Mouse (Mus musculus) lung, embryonic 14.5 days (tissue): ENCODE results near the gene Ift46. TPM values are rescaled to one million over a fixed set of nuclear protein-coding genes. Genes with fewer than 3 reads are reported as not detected.
A peak's percentile ranks its signal among the peaks of the same experiment; 100 is the strongest.

Experiments
- ATAC-seq: fragments of 200-750 bp; cut with Nextera tagmentation; 2 replicates; pipeline ENCODE4 v1.8.0; 2017; ENCODE audit warnings: mild to moderate bottlenecking, moderate TSS enrichment, moderate library complexity; ENCODE audit not compliant: insufficient read depth
- DNase-seq: peaks from one replicate; pipeline ENCODE4 v3.0.0-alpha.2; 2015
- H3K27ac ChIP-seq: fragments of 300-500 bp; sonication (generic); 2 replicates; pipeline ENCODE4 v1.5.1; 2014; ENCODE audit warnings: low read depth, mild to moderate bottlenecking, moderate library complexity
- H3K27me3 ChIP-seq: fragments of 300-500 bp; sonication (generic); 2 replicates; pipeline ENCODE4 v1.6.1; 2014; ENCODE audit warnings: low read length, control low read depth; ENCODE audit not compliant: insufficient read depth
- H3K36me3 ChIP-seq: fragments of 300-500 bp; sonication (generic); 2 replicates; pipeline ENCODE4 v1.6.1; 2014; ENCODE audit warnings: control low read depth; ENCODE audit not compliant: insufficient read depth
- H3K4me1 ChIP-seq: fragments of 300-500 bp; sonication (generic); 2 replicates; pipeline ENCODE4 v1.6.1; 2014; ENCODE audit warnings: antibody characterized with exemption, control low read depth; ENCODE audit not compliant: insufficient read depth
- H3K4me2 ChIP-seq: fragments of 300-500 bp; sonication (generic); 2 replicates; pipeline ENCODE4 v1.6.1; 2014; ENCODE audit warnings: mild to moderate bottlenecking
- H3K4me3 ChIP-seq: fragments of 300-500 bp; sonication (generic); 2 replicates; pipeline ENCODE4 v1.5.1; 2014; ENCODE audit warnings: low read depth, low read length
- H3K9ac ChIP-seq: fragments of 300-500 bp; sonication (generic); 2 replicates; pipeline ENCODE4 v1.6.1; 2014
- H3K9me3 ChIP-seq: fragments of 300-500 bp; sonication (generic); 2 replicates; pipeline ENCODE4 v1.6.1; 2016; ENCODE audit warnings: low read depth, low read length, control low read depth
- CTCF ChIP-seq: IDR thresholded peaks from 2 replicates; pipeline ENCODE4 v1.5.1; 2016; ENCODE audit warnings: antibody characterized with exemption, low read depth
- WGBS: fragments of 180-500 bp; shearing (Covaris S2); extraction: QIAGEN DNeasy Blood & Tissue Kit; methylation state at CpG from one replicate; pipeline ENCODE4 v1.1.7; 2014; 5-methylcytosine and 5-hydroxymethylcytosine counted together
- polyA plus RNA-seq: library from polyadenylated mRNA; unstranded; fragments of >200 nt; fragmentation: Nextera tagmentation; extraction: Ambion mirVana; gene quantifications from 2 replicates; pipeline ENCODE4 v1.2.1, GENCODE M21; 2014

The Ift46 gene
- 103 and 106 TPM in 2 replicates for polyA plus RNA-seq

- peak; percentile 88 for ATAC-seq
- under 1% methylated on average over 81 of the region's 82 CpGs for whole genome bisulfite sequencing
- Histone ChIP-seq H3K4me3 (peak within 1 kb of the TSS; percentile 100), H3K27me3 (no peaks in the 10 kb centered on the region), H3K4me1 (peaks cover 11% of the 10 kb centered on the region; the same call in 1 of the 2 replicates), H3K4me2 (peak within 1 kb of the TSS; percentile 75), H3K9me3 (no peaks in the 10 kb centered on the region), H3K36me3 (no peaks in the 10 kb centered on the region), H3K27ac (peak within 1 kb of the TSS; percentile 98), H3K9ac (peak within 1 kb of the TSS; percentile 99)
- TF ChIP-seq CTCF, result no peak
- DNase-seq, result peak; percentile 89
Measured at GRCm38 (mm10) chr9:44767101-44768028, at the start of gene Ift46, which contains the start of gene Arcn1. Gene Ift46 (plus strand): TSS chr9:44767908. Gene Arcn1 (minus strand): TSS chr9:44767845.

DNA sequence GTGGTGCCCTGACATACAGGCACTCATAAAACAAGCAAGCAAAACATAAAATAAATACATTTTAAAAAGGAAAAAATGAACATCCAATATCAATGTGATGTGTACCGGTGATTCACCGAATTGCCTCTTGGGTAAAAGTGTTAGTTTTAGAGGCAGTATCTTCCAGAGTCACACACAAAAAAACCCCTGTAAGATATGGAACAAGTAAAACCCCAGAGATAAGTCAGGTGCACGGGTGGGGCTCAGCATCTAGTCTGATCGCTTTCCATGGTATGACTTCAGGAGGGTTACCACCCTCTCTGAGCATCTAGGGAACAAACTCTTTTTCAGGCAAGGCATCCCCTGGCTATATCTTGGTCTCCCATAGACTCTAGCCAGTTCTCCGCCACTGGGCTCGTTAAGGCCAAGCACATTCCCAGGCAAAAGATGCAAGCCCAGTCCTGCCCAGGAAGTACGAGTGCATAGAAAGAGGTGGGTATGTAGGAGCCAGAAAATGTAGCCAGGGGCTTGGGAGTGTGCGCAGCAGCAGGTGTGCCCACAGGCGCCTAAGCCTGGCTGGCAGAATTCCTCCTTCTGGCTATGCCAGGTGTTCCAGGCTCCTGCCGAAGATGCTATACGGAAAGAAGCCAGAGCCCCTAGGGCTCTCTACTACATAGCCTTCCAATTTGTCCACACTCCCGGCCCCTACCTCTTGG, 48.6 kb upstream of the Ift46 start:
- TF ChIP-seq CTCF, result no peak
- H3K9ac ChIP-seq, result no peak overlapping the region
- H3K9me3 ChIP-seq, result no peaks in the 10 kb centered on the region
- peaks cover 38% of the 10 kb centered on the region for H3K36me3 ChIP-seq
- H3K27me3 ChIP-seq, result no peaks in the 10 kb centered on the region
- H3K27ac ChIP-seq, result no peak overlapping the region
- ATAC-seq, result no peak
- no peak overlapping the region for H3K4me3 ChIP-seq
- 88% methylated on average over 12 of the region's 12 CpGs for WGBS
- no peak overlapping the region for H3K4me2 ChIP-seq
- DNase-seq, result no peak
- H3K4me1 ChIP-seq, result peaks cover 17% of the 10 kb centered on the region

- TF ChIP-seq CTCF, result no peak
- no peak for DNase-seq
- WGBS, result 65% methylated on average over 8 of the region's 8 CpGs
- peaks cover 22% of the 10 kb centered on the region for H3K4me1 ChIP-seq
- H3K27ac ChIP-seq, result no peak overlapping the region
- no peaks in the 10 kb centered on the region for H3K9me3 ChIP-seq
- peak overlapping the region; percentile 84 for H3K4me2 ChIP-seq
- H3K27me3 ChIP-seq, result no peaks in the 10 kb centered on the region
- no peak for ATAC-seq
- peaks cover 31% of the 10 kb centered on the region for H3K36me3 ChIP-seq
- peak overlapping the region; percentile 72 for H3K9ac ChIP-seq
- peak overlapping the region; percentile 67 for H3K4me3 ChIP-seq
Measured at GRCm38 (mm10) chr9:44719632-44720357, 47.9 kb upstream of the Ift46 start.

DNA sequence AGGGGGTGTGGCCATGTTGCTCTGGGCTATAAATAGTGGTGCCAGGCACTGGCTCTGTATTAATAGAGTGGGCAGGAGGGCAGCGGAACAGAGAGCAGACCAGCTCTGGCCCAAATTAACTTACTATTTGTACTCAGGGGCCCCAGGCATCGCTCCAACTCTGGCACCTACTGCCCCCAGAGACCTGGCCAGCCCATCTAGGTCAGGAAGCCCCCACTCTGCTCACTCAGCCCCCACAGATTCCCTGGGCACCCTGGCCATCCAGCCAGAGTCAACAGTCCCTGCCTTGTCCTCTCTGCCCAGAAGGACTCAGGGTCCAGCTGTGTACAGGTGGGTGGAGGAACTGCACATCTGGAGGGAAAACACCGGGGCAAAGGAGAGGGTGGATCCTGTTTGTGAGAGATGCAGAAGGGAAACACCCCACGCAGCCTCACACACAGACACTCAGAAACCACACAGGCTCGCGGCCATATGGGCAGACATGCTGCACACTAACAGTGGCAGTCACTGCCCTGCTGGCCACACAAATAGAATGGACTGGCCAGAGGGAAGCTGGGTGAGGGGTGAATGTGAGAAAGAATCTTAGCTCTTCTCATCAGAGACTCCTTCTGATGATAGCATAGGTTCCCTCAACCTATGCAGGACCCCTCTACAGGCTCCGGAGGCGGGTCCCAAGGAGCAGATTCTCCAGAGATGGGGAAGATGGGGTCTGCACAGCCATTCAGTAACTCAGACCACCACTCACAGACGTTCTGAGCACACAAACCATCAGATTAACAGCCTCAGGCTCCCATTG, 47.2 kb upstream of the Ift46 start:
- Histone ChIP-seq H3K9me3 (no peaks in the 10 kb centered on the region), H3K4me2 (peak overlapping the region; percentile 84), H3K27ac (peak overlapping the region; percentile 43), H3K36me3 (peaks cover 25% of the 10 kb centered on the region), H3K9ac (peak overlapping the region; percentile 72), H3K27me3 (no peaks in the 10 kb centered on the region), H3K4me3 (peak overlapping the region; percentile 67), H3K4me1 (peaks cover 25% of the 10 kb centered on the region)
- ATAC-seq (peak; percentile 15; the same call in 1 of the 2 replicates), DNase-seq (no peak)
- no peak for TF ChIP-seq CTCF
- 13% methylated on average over 9 of the region's 9 CpGs for WGBS

GRCm38 (mm10) chr9:44721154-44721876, 46.4 kb upstream of the Ift46 start:
- whole genome bisulfite sequencing, result under 1% methylated on average over 40 of the region's 40 CpGs
- Histone ChIP-seq H3K27ac (peak overlapping the region; percentile 43), H3K9me3 (no peaks in the 10 kb centered on the region), H3K4me3 (peak overlapping the region; percentile 67), H3K9ac (peak overlapping the region; percentile 72), H3K36me3 (peaks cover 23% of the 10 kb centered on the region), H3K4me2 (peak overlapping the region; percentile 84), H3K27me3 (no peaks in the 10 kb centered on the region), H3K4me1 (peaks cover 29% of the 10 kb centered on the region)
- TF ChIP-seq CTCF, result peak; percentile 50
- DNase-seq, result peak; percentile 91
- ATAC-seq, result peak; percentile 77
